Mouse (Mus musculus): ENCODE data around the gene E2f3. TPM values are rescaled to one million over a fixed set of nuclear protein-coding genes. Genes with fewer than 3 reads are reported as not detected.

The E2f3 gene
- polyA plus RNA-seq, 1 experiment from 2014 or later: 5.4 TPM

- H3K36me3 ChIP-seq: peaks cover 53% of the 10 kb centered on the region
- 86% methylated on average over 11 of the region's 11 CpGs for WGBS (ENCODE audit: insufficient replicate concordance)
- no peaks in the 10 kb centered on the region for H3K9me3 ChIP-seq (replicated peaks)
- ATAC-seq (ENCODE audit: low read depth) (no peak), DNase-seq (no peak)
- peaks cover 51% of the 10 kb centered on the region for H3K4me1 ChIP-seq (replicated peaks)
- H3K4me2 ChIP-seq: no peak overlapping the region
- no peak overlapping the region for H3K9ac ChIP-seq
- H3K4me3 ChIP-seq (replicated peaks): no peak overlapping the region
- no peak overlapping the region for H3K27ac ChIP-seq
- H3K27me3 ChIP-seq: no peaks in the 10 kb centered on the region
Observed at GRCm38 (mm10) chr13:29977358-29977757, 8.5 kb downstream of the E2f3 start.

DNA sequence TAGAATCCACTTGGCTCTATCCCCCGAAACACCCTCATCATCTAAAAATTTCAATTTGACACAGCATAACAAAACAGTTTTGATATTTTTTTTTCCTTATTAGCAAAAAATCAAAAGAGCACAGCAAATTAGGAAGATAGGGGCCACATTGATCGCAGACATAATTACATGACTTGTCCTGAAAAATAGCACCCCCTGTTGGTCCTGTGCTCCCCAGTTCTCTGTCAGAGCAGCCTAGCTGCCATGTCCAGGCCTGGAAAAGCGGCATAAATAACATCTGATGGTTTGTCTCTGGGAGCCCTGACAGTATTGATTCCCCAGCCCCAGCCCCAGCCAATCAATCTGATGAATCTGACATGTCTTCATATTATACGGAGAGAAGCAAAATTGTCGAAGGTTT lies 11.8 kb downstream of the E2f3 start:
- no peak overlapping the region for H3K4me2 ChIP-seq
- H3K9me3 ChIP-seq (replicated peaks): no peaks in the 10 kb centered on the region
- ATAC-seq (ENCODE audit: low read depth): no peak
- peaks cover 37% of the 10 kb centered on the region for H3K36me3 ChIP-seq
- 77% methylated on average over 5 of the region's 5 CpGs for WGBS (ENCODE audit: insufficient replicate concordance)
- H3K4me3 ChIP-seq (replicated peaks): no peak overlapping the region
- DNase-seq: no peak
- H3K4me1 ChIP-seq (replicated peaks): peaks cover 45% of the 10 kb centered on the region
- no peak overlapping the region for H3K9ac ChIP-seq
- no peaks in the 10 kb centered on the region for H3K27me3 ChIP-seq
- H3K27ac ChIP-seq: no peak overlapping the region

DNA sequence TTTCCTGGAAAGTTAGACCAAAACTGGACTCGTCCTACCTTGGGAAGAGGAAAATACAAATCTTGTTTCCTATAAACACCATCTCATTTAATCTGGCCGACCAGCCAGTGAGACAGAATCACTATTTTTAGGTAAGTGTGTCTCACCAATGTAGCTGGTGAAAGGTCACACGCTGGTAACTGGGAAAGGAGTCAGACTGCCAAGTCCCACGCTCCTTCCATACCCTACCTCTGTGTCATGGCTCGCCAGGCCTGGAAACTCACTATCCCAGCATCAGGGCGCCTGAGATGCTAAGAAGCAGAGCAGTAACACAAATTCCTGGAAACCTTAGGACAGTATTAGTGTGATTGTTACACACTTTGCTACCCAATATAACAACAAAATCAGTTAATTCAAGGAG lies 12.3 kb downstream of the E2f3 start:
- H3K4me1 ChIP-seq (replicated peaks): peaks cover 45% of the 10 kb centered on the region
- H3K36me3 ChIP-seq: peaks cover 33% of the 10 kb centered on the region
- DNase-seq: no peak
- ATAC-seq (ENCODE audit: low read depth): no peak
- no peaks in the 10 kb centered on the region for H3K9me3 ChIP-seq (replicated peaks)
- H3K4me2 ChIP-seq: no peak overlapping the region
- H3K4me3 ChIP-seq (replicated peaks): no peak overlapping the region
- WGBS (ENCODE audit: insufficient replicate concordance): 80% methylated on average over 6 of the region's 6 CpGs
- no peaks in the 10 kb centered on the region for H3K27me3 ChIP-seq
- H3K9ac ChIP-seq: no peak overlapping the region
- H3K27ac ChIP-seq: no peak overlapping the region

GRCm38 (mm10) chr13:29970333-29970732 lies 15.5 kb downstream of the E2f3 start:
- ATAC-seq (ENCODE audit: low read depth): no peak
- Histone ChIP-seq H3K27ac (no peak overlapping the region), H3K4me3 (replicated peaks) (no peak overlapping the region), H3K27me3 (no peaks in the 10 kb centered on the region), H3K4me2 (no peak overlapping the region), H3K9ac (no peak overlapping the region), H3K9me3 (replicated peaks) (no peaks in the 10 kb centered on the region), H3K4me1 (replicated peaks) (peaks cover 50% of the 10 kb centered on the region), H3K36me3 (peaks cover 18% of the 10 kb centered on the region)
- WGBS (ENCODE audit: insufficient replicate concordance): 69% methylated on average over 7 of the region's 7 CpGs
- no peak for DNase-seq

GRCm38 (mm10) chr13:29968636-29969035 lies 17.2 kb downstream of the E2f3 start:
- no peak overlapping the region for H3K9ac ChIP-seq
- no peak overlapping the region for H3K4me2 ChIP-seq
- H3K9me3 ChIP-seq (replicated peaks): no peaks in the 10 kb centered on the region
- no peak overlapping the region for H3K27ac ChIP-seq
- H3K4me1 ChIP-seq (replicated peaks): peaks cover 62% of the 10 kb centered on the region
- no peak overlapping the region for H3K4me3 ChIP-seq (replicated peaks)
- no peak for DNase-seq
- H3K27me3 ChIP-seq: no peaks in the 10 kb centered on the region
- peak; percentile 78 for ATAC-seq (ENCODE audit: low read depth)
- peaks cover 21% of the 10 kb centered on the region for H3K36me3 ChIP-seq
- WGBS (ENCODE audit: insufficient replicate concordance): 36% methylated on average over 7 of the region's 7 CpGs

- no peaks in the 10 kb centered on the region for H3K9me3 ChIP-seq (replicated peaks)
- no peak overlapping the region for H3K4me3 ChIP-seq (replicated peaks)
- 76% methylated on average over 5 of the region's 5 CpGs for WGBS (ENCODE audit: insufficient replicate concordance)
- H3K4me1 ChIP-seq (replicated peaks): peaks cover 60% of the 10 kb centered on the region
- H3K27ac ChIP-seq: no peak overlapping the region
- peaks cover 22% of the 10 kb centered on the region for H3K36me3 ChIP-seq
- no peak for DNase-seq
- no peaks in the 10 kb centered on the region for H3K27me3 ChIP-seq
- ATAC-seq (ENCODE audit: low read depth): no peak
- H3K9ac ChIP-seq: no peak overlapping the region
- H3K4me2 ChIP-seq: no peak overlapping the region
Observed at GRCm38 (mm10) chr13:29967367-29967766, 18.5 kb downstream of the E2f3 start.

- Histone ChIP-seq H3K27ac (no peak overlapping the region), H3K4me1 (replicated peaks) (peaks cover 58% of the 10 kb centered on the region), H3K9ac (no peak overlapping the region), H3K4me2 (no peak overlapping the region), H3K4me3 (replicated peaks) (no peak overlapping the region), H3K9me3 (replicated peaks) (no peaks in the 10 kb centered on the region), H3K36me3 (peaks cover 18% of the 10 kb centered on the region), H3K27me3 (no peaks in the 10 kb centered on the region)
- DNase-seq (no peak), ATAC-seq (ENCODE audit: low read depth) (peak; percentile 35)
- WGBS (ENCODE audit: insufficient replicate concordance): 82% methylated on average over 8 of the region's 8 CpGs
Observed at GRCm38 (mm10) chr13:29966966-29967365, 18.9 kb downstream of the E2f3 start.

DNA sequence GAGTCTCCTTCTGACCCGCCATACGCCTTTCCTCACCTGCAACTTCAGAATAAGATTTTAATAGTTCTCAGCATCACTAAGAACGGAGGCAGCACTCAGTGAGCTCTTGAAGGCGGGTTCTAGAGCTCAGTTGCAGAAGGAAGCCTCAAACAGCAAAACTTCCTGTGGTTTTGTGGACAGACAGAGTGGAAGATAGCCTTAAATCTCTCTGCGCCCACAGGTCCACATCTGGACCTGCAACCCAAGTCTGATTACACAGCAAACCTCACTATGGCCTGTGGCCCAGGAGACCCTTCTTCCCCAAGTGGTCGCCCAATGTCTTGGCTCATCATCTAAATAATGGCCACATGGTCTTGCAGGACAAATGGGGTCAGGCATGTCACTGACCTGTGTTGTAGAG lies 21.8 kb downstream of the E2f3 start:
- H3K4me3 ChIP-seq (replicated peaks): no peak overlapping the region
- no peak for ATAC-seq (ENCODE audit: low read depth)
- peaks cover 39% of the 10 kb centered on the region for H3K4me1 ChIP-seq (replicated peaks)

GRCm38 (mm10) chr13:29960416-29960815 lies 25.4 kb downstream of the E2f3 start:
- Histone ChIP-seq H3K27me3 (no peaks in the 10 kb centered on the region), H3K9me3 (replicated peaks) (no peaks in the 10 kb centered on the region), H3K9ac (no peak overlapping the region), H3K27ac (no peak overlapping the region), H3K4me3 (replicated peaks) (no peak overlapping the region), H3K4me2 (no peak overlapping the region), H3K4me1 (replicated peaks) (peaks cover 37% of the 10 kb centered on the region), H3K36me3 (peaks cover 18% of the 10 kb centered on the region; the same call in 1 of the 2 replicates)
- DNase-seq: no peak
- no peak for ATAC-seq (ENCODE audit: low read depth)
- WGBS (ENCODE audit: insufficient replicate concordance): 75% methylated on average over 6 of the region's 6 CpGs

More for the DNA sequence above, 21.8 kb downstream of the E2f3 start:
- Histone ChIP-seq H3K27ac (no peak overlapping the region), H3K9ac (no peak overlapping the region), H3K4me2 (no peak overlapping the region), H3K27me3 (no peaks in the 10 kb centered on the region), H3K36me3 (peaks cover 27% of the 10 kb centered on the region), H3K9me3 (replicated peaks) (no peaks in the 10 kb centered on the region)
- WGBS (ENCODE audit: insufficient replicate concordance): 54% methylated on average over 6 of the region's 6 CpGs
- DNase-seq: no peak

DNA sequence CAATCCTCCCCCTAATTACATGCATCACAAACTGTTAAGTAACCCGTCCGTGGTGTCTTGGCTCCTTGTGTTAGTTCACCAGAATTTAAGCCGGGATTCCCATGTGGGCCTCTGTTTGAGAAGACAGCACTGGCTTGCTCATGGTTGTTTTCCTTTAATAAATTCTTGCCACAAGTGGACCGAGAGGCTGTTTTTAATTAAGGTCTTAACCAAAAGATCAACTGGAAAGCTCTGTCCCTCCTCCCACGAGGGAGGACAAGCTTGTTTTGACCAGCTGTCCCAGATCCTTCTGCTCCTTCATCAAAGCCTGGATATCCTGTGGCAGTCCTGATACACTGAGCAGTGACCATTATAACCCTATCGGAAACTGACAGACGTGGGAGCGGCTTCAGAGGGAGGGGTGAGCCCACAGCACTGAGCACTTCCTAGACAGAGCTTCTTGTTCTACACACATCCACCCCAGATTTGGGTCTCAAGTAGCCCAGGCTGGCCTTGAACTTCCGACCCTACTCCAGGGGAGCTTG lies 28.1 kb downstream of the E2f3 start:
- no peak overlapping the region for H3K4me3 ChIP-seq (replicated peaks)
- 69% methylated on average over 9 of the region's 9 CpGs for WGBS (ENCODE audit: insufficient replicate concordance)
- no peak for DNase-seq

DNA sequence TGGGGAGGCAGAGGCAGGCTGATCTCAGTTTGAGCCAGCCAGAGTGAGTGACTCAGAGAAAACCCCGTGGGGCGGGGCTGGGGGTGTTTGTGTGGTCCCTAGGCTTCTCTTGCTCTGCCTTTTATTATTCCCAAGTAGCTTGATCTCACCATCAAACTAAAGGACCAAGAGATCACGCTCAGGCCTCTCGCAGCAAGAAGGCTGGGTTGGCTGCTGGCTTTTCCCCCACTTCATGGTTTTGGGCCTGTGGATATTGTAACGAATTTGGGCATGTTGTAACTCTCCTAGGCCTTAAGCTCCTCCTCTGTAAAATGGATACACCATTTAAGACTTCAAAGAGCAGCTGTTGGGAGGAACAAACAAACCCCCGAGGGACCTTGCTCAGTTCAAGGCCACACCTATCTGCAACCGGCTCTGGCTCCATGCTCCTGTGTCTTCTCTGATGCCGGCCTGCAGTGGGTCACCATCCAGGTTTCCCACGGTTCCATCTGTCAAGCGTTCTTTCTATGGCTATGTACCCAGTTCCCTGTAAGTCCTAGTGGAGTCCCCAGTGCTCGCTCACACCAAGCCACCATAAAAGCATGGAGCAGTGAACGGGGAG lies 28.9 kb downstream of the E2f3 start:
- no peak overlapping the region for H3K4me3 ChIP-seq (replicated peaks)
- H3K9ac ChIP-seq: no peak overlapping the region
- no peaks in the 10 kb centered on the region for H3K27me3 ChIP-seq
- no peak overlapping the region for H3K4me2 ChIP-seq
- peaks cover 24% of the 10 kb centered on the region for H3K4me1 ChIP-seq (replicated peaks)
- H3K9me3 ChIP-seq (replicated peaks): no peaks in the 10 kb centered on the region
- peak overlapping the region; percentile 15; the same call in 1 of the 2 replicates for H3K27ac ChIP-seq
- DNase-seq (no peak), ATAC-seq (ENCODE audit: low read depth) (no peak)
- peaks cover 28% of the 10 kb centered on the region for H3K36me3 ChIP-seq
- 79% methylated on average over 12 of the region's 12 CpGs for WGBS (ENCODE audit: insufficient replicate concordance)

More for the DNA sequence above, 28.1 kb downstream of the E2f3 start:
- Histone ChIP-seq H3K36me3 (peaks cover 28% of the 10 kb centered on the region), H3K9ac (no peak overlapping the region), H3K9me3 (replicated peaks) (no peaks in the 10 kb centered on the region), H3K27ac (no peak overlapping the region; the same call in 1 of the 2 replicates), H3K4me1 (replicated peaks) (peaks cover 24% of the 10 kb centered on the region), H3K27me3 (no peaks in the 10 kb centered on the region), H3K4me2 (no peak overlapping the region)
- ATAC-seq (ENCODE audit: low read depth): peak; percentile 81

DNA sequence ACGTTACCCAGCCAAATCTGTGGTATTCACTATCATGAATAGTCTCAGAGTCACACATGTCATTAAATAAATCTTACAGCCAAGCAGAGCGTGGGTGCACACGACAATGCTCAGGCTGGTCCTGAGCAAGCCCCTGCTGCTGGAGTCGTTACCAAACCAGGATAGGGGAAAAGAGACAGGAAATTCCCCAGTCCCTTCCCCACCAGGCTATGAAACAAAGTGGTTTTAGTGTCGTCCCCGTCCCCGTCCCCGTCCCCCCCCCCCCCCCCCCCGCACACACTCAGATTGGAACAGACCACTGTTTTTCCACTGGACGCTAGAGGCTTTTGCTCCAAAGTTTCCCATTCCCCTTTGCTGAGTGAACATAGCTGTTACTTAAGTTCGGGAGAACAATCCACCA lies 30.6 kb downstream of the E2f3 start:
- Histone ChIP-seq H3K9ac (no peak overlapping the region), H3K4me1 (replicated peaks) (peaks cover 39% of the 10 kb centered on the region), H3K4me3 (replicated peaks) (no peak overlapping the region), H3K4me2 (no peak overlapping the region), H3K9me3 (replicated peaks) (no peaks in the 10 kb centered on the region), H3K27ac (no peak overlapping the region), H3K36me3 (peaks cover 24% of the 10 kb centered on the region), H3K27me3 (no peaks in the 10 kb centered on the region)
- WGBS (ENCODE audit: insufficient replicate concordance): 85% methylated on average over 10 of the region's 11 CpGs
- DNase-seq: no peak
- no peak for ATAC-seq (ENCODE audit: low read depth)

Measured in liver, embryonic 13.5 days (tissue).